Mouse (Mus musculus): ENCODE data around the gene Glyr1.

The Glyr1 gene

GRCm38 (mm10) chr16:5049774-5050234 lies at the start of gene Glyr1, which contains the start of gene Ubn1:
TSS of gene Glyr1 (minus strand) at chr16:5049863.
TSS of gene Ubn1 (plus strand) at chr16:5050057.
- peak; percentile 98 for DNase-seq (ENCODE audit: low read depth, low spot score)

- no peak for DNase-seq (ENCODE audit: low read depth, low spot score)
Observed at GRCm38 (mm10) chr16:5096504-5096903, 46.8 kb upstream of the Glyr1 start.

GRCm38 (mm10) chr16:5093285-5093684 lies 43.6 kb upstream of the Glyr1 start:
- no peak for DNase-seq (ENCODE audit: low read depth, low spot score)

- DNase-seq (ENCODE audit: low read depth, low spot score): no peak
Observed at GRCm38 (mm10) chr16:5089021-5089420, 39.4 kb upstream of the Glyr1 start.

GRCm38 (mm10) chr16:5086179-5086578 lies 36.5 kb upstream of the Glyr1 start:
- DNase-seq (ENCODE audit: low read depth, low spot score): no peak

- DNase-seq (ENCODE audit: low read depth, low spot score): no peak
Observed at GRCm38 (mm10) chr16:5085196-5085595, 35.5 kb upstream of the Glyr1 start.

- no peak for DNase-seq (ENCODE audit: low read depth, low spot score)
Observed at GRCm38 (mm10) chr16:5074341-5074740, 24.7 kb upstream of the Glyr1 start.

GRCm38 (mm10) chr16:5071974-5072373 lies 22.3 kb upstream of the Glyr1 start:
- no peak for DNase-seq (ENCODE audit: low read depth, low spot score)

GRCm38 (mm10) chr16:5070321-5070720 lies 20.7 kb upstream of the Glyr1 start:
- no peak for DNase-seq (ENCODE audit: low read depth, low spot score)

GRCm38 (mm10) chr16:5063472-5063871 lies 13.8 kb upstream of the Glyr1 start:
- DNase-seq (ENCODE audit: low read depth, low spot score): no peak

GRCm38 (mm10) chr16:5058114-5058513 lies 8.5 kb upstream of the Glyr1 start:
- DNase-seq (ENCODE audit: low read depth, low spot score): peak; percentile 62

- peak; percentile 64 for DNase-seq (ENCODE audit: low read depth, low spot score)
Observed at GRCm38 (mm10) chr16:5050251-5051110, 818 bp upstream of the Glyr1 start.

GRCm38 (mm10) chr16:5049182-5049773 lies 385 bp downstream of the Glyr1 start:
- peak; percentile 4 for DNase-seq (ENCODE audit: low read depth, low spot score)

GRCm38 (mm10) chr16:5045322-5045721 lies 4.3 kb downstream of the Glyr1 start:
- DNase-seq (ENCODE audit: low read depth, low spot score): no peak

- no peak for DNase-seq (ENCODE audit: low read depth, low spot score)
Observed at GRCm38 (mm10) chr16:5036649-5037234, 12.9 kb downstream of the Glyr1 start.

GRCm38 (mm10) chr16:5035591-5035990 lies 14.1 kb downstream of the Glyr1 start:
- no peak for DNase-seq (ENCODE audit: low read depth, low spot score)

- peak; percentile 20 for DNase-seq (ENCODE audit: low read depth, low spot score)
Observed at GRCm38 (mm10) chr16:5029847-5030246, 19.8 kb downstream of the Glyr1 start.

- no peak for DNase-seq (ENCODE audit: low read depth, low spot score)
Observed at GRCm38 (mm10) chr16:5024021-5024420, 25.6 kb downstream of the Glyr1 start.

GRCm38 (mm10) chr16:5014578-5014977 lies 35.1 kb downstream of the Glyr1 start:
- peak; percentile 27 for DNase-seq (ENCODE audit: low read depth, low spot score)

- peak; percentile 99 for DNase-seq (ENCODE audit: low read depth, low spot score)
Observed at GRCm38 (mm10) chr16:5013054-5013838, 36.4 kb downstream of the Glyr1 start, which contains the start of gene Rogdi. TSS of gene Rogdi (minus strand) at chr16:5013553.

Measured in R1 (cell line).